Mouse (Mus musculus): ENCODE measurements around the gene Gm42688. TPM values are rescaled to one million over a fixed set of nuclear protein-coding genes. Genes with fewer than 3 reads are reported as not detected.

Gm42688 gene
- polyA plus RNA-seq (2015; fragmentation: Nextera tagmentation; extraction: Ambion mirVana): 2.5 and 3.5 TPM in 2 replicates

DNA sequence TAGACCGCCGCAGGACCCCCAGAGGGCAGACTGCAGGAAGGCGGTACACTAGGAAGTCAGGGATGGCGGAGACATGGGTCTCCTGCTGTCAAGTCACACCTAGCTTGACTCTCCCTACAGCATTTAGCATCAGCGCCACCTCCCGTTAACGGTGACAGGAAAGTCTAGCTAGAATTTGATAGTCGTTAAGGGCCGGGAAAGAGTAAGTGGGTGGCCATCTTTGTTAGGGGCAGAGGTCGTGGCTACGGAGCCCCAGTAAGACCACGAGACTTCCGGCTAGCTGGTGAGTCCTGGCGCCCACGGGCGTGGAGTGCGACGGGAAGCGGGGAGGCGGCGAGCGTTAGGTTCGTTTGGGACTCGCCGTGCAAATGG, at the start of gene Gm42688, which contains the start of gene Ccdc142:
Gene Gm42688, plus strand, starts transcription at position 302 of the 372 bp plus-strand sequence.
Gene Ccdc142, plus strand, starts transcription at position 286 of the 372 bp plus-strand sequence.
- peak within 1 kb of the TSS; percentile 67 for H3K4me3 ChIP-seq
- ATAC-seq (ENCODE audit: insufficient number of reproducible peaks, low FRiP score, low TSS enrichment, low read depth): peak; percentile 85
- 0 out of 2 replicates have a peak, but pooled peaks cover 3% of the 10 kb centered on the region for H3K27me3 ChIP-seq
- no peaks in the 10 kb centered on the region for H3K36me3 ChIP-seq
- H3K27ac ChIP-seq: peak within 1 kb of the TSS; percentile 86
- H3K9ac ChIP-seq: peak within 1 kb of the TSS; percentile 56
- H3K4me1 ChIP-seq: peaks cover 18% of the 10 kb centered on the region
- under 1% methylated on average over 25 of the region's 25 CpGs for WGBS
- peak within 1 kb of the TSS; percentile 93 for H3K4me2 ChIP-seq
- H3K9me3 ChIP-seq: no peaks in the 10 kb centered on the region

DNA sequence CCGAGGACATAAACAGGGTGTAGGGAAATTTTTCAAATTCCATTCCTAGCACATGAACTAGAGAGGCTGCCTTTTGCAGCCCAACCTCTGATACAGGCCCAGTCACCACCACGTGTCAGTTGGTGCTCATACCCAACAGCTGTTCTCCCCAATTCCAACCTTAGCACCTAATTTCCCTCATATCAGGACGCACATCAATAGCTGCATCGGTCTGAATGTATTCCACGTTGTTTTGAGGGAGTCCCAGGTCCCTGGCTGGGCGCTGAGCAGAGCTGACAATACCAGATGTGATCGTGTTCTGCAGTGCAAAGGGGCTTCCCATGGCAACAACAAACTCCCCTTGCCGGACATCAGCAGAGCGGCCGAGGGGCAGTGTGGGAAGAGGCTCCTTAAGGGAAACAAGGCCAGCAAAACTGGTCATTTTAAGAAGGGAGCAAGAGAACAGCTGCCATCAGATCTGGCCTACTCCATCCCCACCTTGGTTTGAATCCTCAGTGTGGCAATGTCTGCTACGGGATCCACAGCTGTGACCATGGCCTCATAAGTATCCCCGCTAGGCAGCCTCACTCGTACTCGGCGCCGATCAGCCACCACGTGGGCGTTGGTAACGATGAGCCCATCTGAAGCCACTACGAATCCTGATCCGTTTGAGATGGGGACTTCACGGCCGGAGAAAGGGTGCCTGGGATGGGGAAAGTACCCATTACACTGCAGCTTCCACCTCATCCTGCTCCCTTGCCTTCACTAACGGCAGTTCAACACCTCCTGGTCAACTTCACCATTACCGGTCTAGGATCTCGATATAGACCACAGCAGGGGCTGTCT, 48.1 kb upstream of the Gm42688 start:
- Histone ChIP-seq H3K4me3 (peak overlapping the region; percentile 66), H3K36me3 (peaks cover 37% of the 10 kb centered on the region), H3K9ac (peak overlapping the region; percentile 83), H3K27me3 (no peaks in the 10 kb centered on the region), H3K4me1 (peaks cover 29% of the 10 kb centered on the region), H3K9me3 (no peaks in the 10 kb centered on the region), H3K4me2 (peak overlapping the region; percentile 89), H3K27ac (peak overlapping the region; percentile 91)
- under 1% methylated on average over 26 of the region's 26 CpGs for WGBS
- no peak for ATAC-seq (ENCODE audit: insufficient number of reproducible peaks, low FRiP score, low TSS enrichment, low read depth)

DNA sequence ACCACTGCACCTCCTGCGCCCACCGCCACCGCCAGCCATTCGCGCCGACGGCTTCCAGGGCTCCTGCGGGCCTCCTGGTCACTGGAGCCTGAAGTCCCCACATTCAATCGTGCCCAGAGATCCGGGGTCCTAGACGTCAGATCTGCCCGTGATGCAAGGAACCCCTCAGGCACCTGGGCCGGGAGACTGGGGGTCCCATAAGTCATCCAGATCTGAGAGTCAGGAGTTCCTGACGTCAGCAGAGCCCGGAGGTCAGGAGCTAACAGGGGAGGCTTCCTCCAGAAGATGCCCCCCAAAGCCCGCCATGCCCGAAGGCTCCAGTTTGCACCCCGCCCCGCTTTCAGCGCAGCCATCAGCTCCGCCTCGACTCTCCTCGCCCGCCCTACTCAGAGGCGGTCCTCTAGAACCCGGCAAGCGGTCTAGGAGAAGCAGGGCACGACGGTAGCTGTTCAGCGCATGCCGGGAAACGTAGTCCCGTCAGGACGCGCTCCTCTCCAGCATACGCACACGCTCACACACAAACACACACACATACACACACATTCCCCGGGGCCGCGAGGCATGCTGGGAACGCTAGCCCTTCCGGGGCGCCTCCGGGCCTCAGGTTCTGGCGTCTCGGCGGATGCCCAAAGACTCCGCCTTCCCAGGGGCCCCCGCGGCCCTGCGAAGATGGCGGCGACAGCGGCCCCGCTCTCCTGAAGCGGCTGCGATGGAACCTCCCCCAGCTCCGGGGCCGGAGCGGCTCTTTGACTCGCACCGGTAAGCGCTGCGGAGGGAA, 47.2 kb upstream of the Gm42688 start, which contains the start of gene Aup1:
Gene Aup1, plus strand, starts transcription at position 448 of the 778 bp plus-strand sequence.
- WGBS: under 1% methylated on average over 61 of the region's 64 CpGs
- H3K27me3 ChIP-seq: 0 out of 2 replicates have a peak, but pooled peaks cover 2% of the 10 kb centered on the region
- H3K9me3 ChIP-seq: no peaks in the 10 kb centered on the region
- H3K4me2 ChIP-seq: peak within 1 kb of the TSS; percentile 89
- peaks cover 29% of the 10 kb centered on the region for H3K4me1 ChIP-seq
- peak within 1 kb of the TSS; percentile 91 for H3K27ac ChIP-seq
- peaks cover 37% of the 10 kb centered on the region for H3K36me3 ChIP-seq
- H3K4me3 ChIP-seq: peak within 1 kb of the TSS; percentile 66
- H3K9ac ChIP-seq: peak within 1 kb of the TSS; percentile 83
- peak; percentile 93 for ATAC-seq (ENCODE audit: insufficient number of reproducible peaks, low FRiP score, low TSS enrichment, low read depth)

DNA sequence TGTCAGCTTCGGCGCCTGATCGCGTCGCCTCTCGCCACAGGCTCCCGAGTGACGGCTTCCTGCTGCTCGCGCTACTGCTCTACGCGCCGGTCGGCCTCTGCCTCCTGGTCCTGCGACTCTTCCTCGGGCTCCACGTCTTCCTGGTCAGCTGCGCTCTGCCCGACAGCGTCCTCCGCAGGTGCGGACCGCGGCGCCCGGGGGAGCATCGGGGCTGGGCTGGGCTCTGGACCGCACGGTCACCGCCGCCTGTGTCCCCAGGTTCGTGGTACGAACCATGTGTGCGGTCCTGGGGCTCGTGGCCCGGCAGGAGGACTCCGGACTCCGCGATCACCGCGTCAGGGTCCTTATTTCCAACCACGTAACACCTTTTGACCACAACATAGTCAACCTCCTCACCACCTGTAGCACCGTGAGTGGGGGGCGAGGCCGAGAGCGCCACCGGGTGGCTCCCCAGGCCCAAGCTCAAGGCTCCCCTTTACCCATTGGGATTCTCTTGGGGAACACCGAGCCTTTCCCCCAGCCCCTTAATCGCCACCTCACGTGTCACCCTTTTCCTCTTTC, 46.5 kb upstream of the Gm42688 start, which contains the start of gene Htra2:
Gene Htra2, minus strand, starts transcription at position 403 of the 561 bp plus-strand sequence.
- ATAC-seq (ENCODE audit: insufficient number of reproducible peaks, low FRiP score, low TSS enrichment, low read depth): peak; percentile 35; the same call in 1 of the 2 replicates
- Histone ChIP-seq H3K9ac (peak within 1 kb of the TSS; percentile 83), H3K9me3 (no peaks in the 10 kb centered on the region), H3K4me1 (peaks cover 29% of the 10 kb centered on the region), H3K36me3 (peaks cover 33% of the 10 kb centered on the region), H3K27ac (peak within 1 kb of the TSS; percentile 91), H3K4me2 (peak within 1 kb of the TSS; percentile 89), H3K27me3 (peaks cover 9% of the 10 kb centered on the region; the same call in 1 of the 2 replicates), H3K4me3 (peak within 1 kb of the TSS; percentile 66)
- under 1% methylated on average over 49 of the region's 50 CpGs for WGBS

DNA sequence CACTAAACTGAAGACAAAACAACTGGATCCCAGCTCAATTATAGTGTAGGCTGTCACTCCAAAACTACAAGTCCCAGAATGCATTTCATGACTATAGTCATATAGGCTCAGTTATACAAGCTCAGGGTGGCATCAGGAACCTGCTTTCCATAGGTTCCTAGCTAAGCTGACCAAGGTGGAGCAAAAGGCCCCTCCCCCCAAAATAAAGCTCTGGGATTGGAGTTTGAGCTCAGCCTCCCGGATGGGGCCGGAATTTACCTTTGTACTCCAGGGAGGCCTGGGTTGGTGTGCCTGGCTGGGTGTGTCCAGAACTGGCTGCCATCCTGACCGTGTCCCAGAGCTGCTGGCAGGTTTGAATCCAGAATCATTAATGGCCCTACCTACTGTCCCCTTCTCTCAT, 43.6 kb upstream of the Gm42688 start, which contains the start of gene Dqx1:
Gene Dqx1, plus strand, starts transcription at position 55 of the 400 bp plus-strand sequence.
- no peak within 1 kb of the TSS for H3K27ac ChIP-seq
- no peaks in the 10 kb centered on the region for H3K9me3 ChIP-seq
- H3K4me3 ChIP-seq: no peak within 1 kb of the TSS
- H3K27me3 ChIP-seq: peaks cover 38% of the 10 kb centered on the region
- peaks cover 16% of the 10 kb centered on the region for H3K36me3 ChIP-seq
- H3K9ac ChIP-seq: no peak within 1 kb of the TSS
- 43% methylated on average over 3 of the region's 3 CpGs for WGBS
- no peak within 1 kb of the TSS for H3K4me2 ChIP-seq
- no peak for ATAC-seq (ENCODE audit: insufficient number of reproducible peaks, low FRiP score, low TSS enrichment, low read depth)
- peaks cover 23% of the 10 kb centered on the region for H3K4me1 ChIP-seq

DNA sequence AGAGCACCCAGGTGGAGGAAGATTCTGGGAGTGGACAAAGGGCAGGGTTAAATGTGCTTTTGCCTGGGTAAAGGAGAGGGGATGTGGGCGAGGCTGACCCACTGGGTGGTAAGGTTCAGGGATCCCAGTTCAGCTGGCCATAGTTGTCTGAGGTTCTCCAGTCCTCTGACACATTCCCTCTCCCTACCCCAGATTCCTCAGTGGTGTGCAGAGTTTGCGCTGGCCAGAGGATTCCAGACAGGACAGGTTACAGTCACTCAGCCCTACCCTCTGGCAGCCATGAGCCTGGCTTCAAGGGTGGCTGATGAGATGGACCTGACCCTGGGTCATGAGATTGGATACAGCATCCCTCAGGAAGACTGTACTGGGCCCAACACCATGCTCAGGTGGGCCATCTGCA, 42.7 kb upstream of the Gm42688 start:
- Histone ChIP-seq H3K4me1 (peaks cover 14% of the 10 kb centered on the region), H3K27ac (no peak overlapping the region), H3K4me2 (no peak overlapping the region), H3K9me3 (no peaks in the 10 kb centered on the region), H3K9ac (no peak overlapping the region), H3K27me3 (peaks cover 47% of the 10 kb centered on the region), H3K36me3 (peaks cover 16% of the 10 kb centered on the region), H3K4me3 (no peak overlapping the region)
- ATAC-seq (ENCODE audit: insufficient number of reproducible peaks, low FRiP score, low TSS enrichment, low read depth): no peak
- 81% methylated on average over 2 of the region's 2 CpGs for WGBS

DNA sequence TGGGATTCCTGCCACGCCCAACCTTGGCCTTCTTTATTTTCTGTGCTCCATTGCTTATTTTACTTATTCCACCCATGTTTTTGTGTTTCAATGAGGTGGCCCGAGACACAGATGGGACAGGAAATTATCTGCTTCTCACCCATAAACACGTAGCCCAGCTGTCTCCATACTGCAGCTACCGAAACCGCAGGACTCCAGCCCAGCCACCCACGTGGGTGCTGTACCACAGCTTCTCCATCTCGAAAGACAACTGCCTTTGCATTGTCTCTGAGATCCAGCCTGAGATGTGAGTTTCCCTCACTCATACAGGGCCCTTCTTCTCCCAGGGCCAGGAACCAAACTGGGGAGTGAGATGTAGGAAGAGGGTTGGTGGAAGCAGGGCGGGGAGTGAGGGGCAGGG, 35.4 kb upstream of the Gm42688 start:
- 39% methylated on average over 8 of the region's 8 CpGs for WGBS
- H3K27me3 ChIP-seq: peaks cover 100% of the 10 kb centered on the region
- H3K36me3 ChIP-seq: no peaks in the 10 kb centered on the region
- ATAC-seq (ENCODE audit: insufficient number of reproducible peaks, low FRiP score, low TSS enrichment, low read depth): no peak
- H3K4me1 ChIP-seq: peaks cover 26% of the 10 kb centered on the region
- no peak overlapping the region for H3K27ac ChIP-seq
- no peaks in the 10 kb centered on the region for H3K9me3 ChIP-seq
- H3K4me3 ChIP-seq: no peak overlapping the region
- H3K4me2 ChIP-seq: no peak overlapping the region
- no peak overlapping the region for H3K9ac ChIP-seq

DNA sequence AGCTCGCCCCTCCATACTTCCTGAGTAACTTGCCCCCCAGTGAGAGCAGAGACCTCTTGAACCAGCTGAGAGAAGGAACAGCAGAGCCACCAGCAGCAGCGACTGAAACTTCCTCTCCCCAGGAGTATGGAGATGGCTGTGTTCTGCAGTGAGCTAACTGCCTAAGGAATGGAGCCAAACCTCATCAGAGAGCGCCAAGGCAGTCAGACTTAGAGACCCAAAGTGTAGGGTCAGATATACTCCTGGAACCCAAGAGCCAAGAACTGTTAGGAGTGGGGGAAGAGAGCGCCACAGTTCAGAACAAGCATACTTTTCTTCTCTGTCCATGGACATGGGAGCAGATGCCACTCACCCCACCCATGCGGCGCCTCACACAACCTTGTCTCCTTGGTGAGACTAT, 35.0 kb upstream of the Gm42688 start:
- H3K4me1 ChIP-seq: peaks cover 31% of the 10 kb centered on the region
- no peaks in the 10 kb centered on the region for H3K36me3 ChIP-seq
- WGBS: 26% methylated on average over 6 of the region's 6 CpGs
- peaks cover 100% of the 10 kb centered on the region for H3K27me3 ChIP-seq
- no peak overlapping the region for H3K4me3 ChIP-seq
- no peak overlapping the region for H3K9ac ChIP-seq
- H3K9me3 ChIP-seq: no peaks in the 10 kb centered on the region
- no peak overlapping the region for H3K27ac ChIP-seq
- no peak overlapping the region for H3K4me2 ChIP-seq
- ATAC-seq (ENCODE audit: insufficient number of reproducible peaks, low FRiP score, low TSS enrichment, low read depth): no peak

DNA sequence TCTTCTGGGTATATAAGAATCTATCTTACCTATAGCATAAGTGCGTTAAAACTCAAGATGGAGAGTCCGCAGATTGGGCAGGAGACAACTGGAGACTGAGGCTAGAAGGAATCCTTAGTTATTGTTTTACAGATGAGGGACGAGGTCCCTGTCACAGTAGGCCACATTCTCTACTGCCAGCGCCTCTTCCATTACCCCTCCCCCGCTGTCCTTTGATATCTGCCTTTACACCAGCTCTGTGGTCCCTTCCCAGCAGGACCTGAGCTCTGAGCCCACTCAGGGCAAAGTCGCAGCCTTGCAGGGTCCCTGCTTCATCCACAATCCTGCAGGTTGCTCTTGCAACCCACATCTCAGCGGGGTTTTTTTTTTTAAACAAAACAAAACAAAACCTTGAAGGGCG, 33.2 kb upstream of the Gm42688 start:
- Histone ChIP-seq H3K4me1 (peaks cover 32% of the 10 kb centered on the region), H3K27ac (no peak overlapping the region), H3K9me3 (no peaks in the 10 kb centered on the region), H3K9ac (no peak overlapping the region), H3K36me3 (no peaks in the 10 kb centered on the region), H3K4me3 (no peak overlapping the region), H3K4me2 (0 out of 2 replicates have a peak overlapping the region, but pooled peaks have one; percentile 23), H3K27me3 (peaks cover 99% of the 10 kb centered on the region)
- ATAC-seq (ENCODE audit: insufficient number of reproducible peaks, low FRiP score, low TSS enrichment, low read depth): no peak
- 14% methylated on average over 8 of the region's 8 CpGs for WGBS

DNA sequence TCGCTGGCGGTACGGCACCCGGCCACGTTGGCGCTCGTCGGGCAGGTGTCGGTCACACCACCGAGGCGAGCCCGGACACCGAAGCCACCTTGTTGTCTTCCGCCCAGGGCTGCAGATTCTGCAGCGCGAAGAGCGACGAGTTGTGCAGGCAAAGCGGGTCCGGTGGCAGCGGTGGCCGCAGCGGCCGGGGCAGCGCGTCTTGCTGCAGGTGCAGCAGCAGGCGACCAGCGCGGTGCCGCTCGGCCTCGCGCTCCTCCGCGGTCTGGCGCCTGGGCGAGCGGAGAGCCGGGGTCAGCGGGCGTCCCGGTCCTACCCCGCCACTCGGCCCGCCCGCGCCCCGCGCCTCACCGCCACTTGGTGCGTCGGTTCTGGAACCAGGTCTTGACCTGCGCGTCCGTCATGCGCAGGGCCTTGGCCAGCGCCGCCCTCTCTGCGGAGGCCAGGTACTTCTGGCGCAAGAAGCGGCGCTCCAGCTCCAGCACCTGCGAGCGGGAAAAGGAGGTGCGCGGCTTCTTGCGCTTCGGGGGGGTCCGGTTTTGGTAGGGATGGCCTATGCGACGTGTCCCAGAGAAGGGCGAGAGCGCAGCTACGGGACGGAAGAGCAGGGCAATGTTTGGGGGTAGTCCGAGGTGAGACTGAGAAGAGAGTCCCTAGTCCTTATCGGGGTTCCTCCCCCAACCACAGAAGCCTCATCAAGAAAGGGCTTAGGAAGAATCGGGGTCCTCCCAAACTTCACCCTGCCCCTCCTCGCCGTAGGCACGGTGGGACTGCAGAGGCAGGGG, 32.5 kb upstream of the Gm42688 start:
- no peak overlapping the region for H3K27ac ChIP-seq
- peak overlapping the region; percentile 23; the same call in 1 of the 2 replicates for H3K4me2 ChIP-seq
- peaks cover 32% of the 10 kb centered on the region for H3K4me1 ChIP-seq
- ATAC-seq (ENCODE audit: insufficient number of reproducible peaks, low FRiP score, low TSS enrichment, low read depth): no peak
- H3K9ac ChIP-seq: no peak overlapping the region
- 1% methylated on average over 77 of the region's 81 CpGs for WGBS
- no peaks in the 10 kb centered on the region for H3K9me3 ChIP-seq
- H3K36me3 ChIP-seq: no peaks in the 10 kb centered on the region
- peaks cover 99% of the 10 kb centered on the region for H3K27me3 ChIP-seq
- peak overlapping the region; percentile 13 for H3K4me3 ChIP-seq

Data from limb, embryonic 15.5 days (tissue).